Mouse (Mus musculus) liver, embryonic 16.5 days (tissue): ENCODE results near the gene Csde1. TPM values are rescaled to one million over a fixed set of nuclear protein-coding genes. Genes with fewer than 3 reads are reported as not detected.

ENCODE experiments used
- ATAC-seq: fragments of 200-750 bp; cut with Nextera tagmentation; 2 replicates; pipeline ENCODE4 v1.8.0; 2017; ENCODE audit warnings: low read depth, mild to moderate bottlenecking, moderate number of reproducible peaks, moderate library complexity
- H3K27ac ChIP-seq: fragments of 300-500 bp; sonication (generic); 2 replicates; pipeline ENCODE4 v1.5.1; 2014; ENCODE audit warnings: mild to moderate bottlenecking, low read length
- H3K27me3 ChIP-seq: fragments of 300-500 bp; sonication (generic); 2 replicates; pipeline ENCODE4 v1.6.1; 2014; ENCODE audit warnings: low read depth, low read length, mixed read lengths; ENCODE audit not compliant: control insufficient read depth, insufficient read depth
- H3K36me3 ChIP-seq: fragments of 300-500 bp; sonication (generic); 2 replicates; pipeline ENCODE4 v1.6.1; 2014; ENCODE audit warnings: mild to moderate bottlenecking; ENCODE audit not compliant: control insufficient read depth, insufficient read depth
- H3K4me1 ChIP-seq: fragments of 300-500 bp; sonication (generic); 2 replicates; pipeline ENCODE4 v1.6.1; 2014; ENCODE audit warnings: low read depth, low read length, mixed read lengths; ENCODE audit not compliant: control insufficient read depth
- H3K4me2 ChIP-seq: fragments of 300-500 bp; sonication (generic); 2 replicates; pipeline ENCODE4 v1.6.1; 2014; ENCODE audit warnings: low read depth, low read length, mixed read lengths
- H3K4me3 ChIP-seq: fragments of 300-500 bp; sonication (generic); 2 replicates; pipeline ENCODE4 v1.5.1; 2014; ENCODE audit warnings: low read depth, mild to moderate bottlenecking, low read length
- H3K9ac ChIP-seq: fragments of 300-500 bp; sonication (generic); 2 replicates; pipeline ENCODE4 v1.6.1; 2014; ENCODE audit warnings: low read depth, low read length
- H3K9me3 ChIP-seq: fragments of 300-500 bp; sonication (generic); replicated peaks from 2 replicates; pipeline ENCODE4 v1.6.1; 2016; ENCODE audit warnings: low read length; ENCODE audit not compliant: control insufficient read depth
- WGBS: fragments of 180-500 bp; shearing (Covaris S2); extraction: QIAGEN DNeasy Blood & Tissue Kit; methylation state at CpG from one replicate; pipeline ENCODE4 v1.1.7; 2014; ENCODE audit not compliant: insufficient replicate concordance; 5-methylcytosine and 5-hydroxymethylcytosine counted together
- polyA plus RNA-seq: library from polyadenylated mRNA; unstranded; fragments of >200 nt; fragmentation: Nextera tagmentation; extraction: Ambion mirVana; gene quantifications from 2 replicates; pipeline ENCODE4 v1.2.1, GENCODE M21; 2015

The Csde1 gene
- polyA plus RNA-seq, 1 experiment from 2014 or later: 97.8 TPM

DNA sequence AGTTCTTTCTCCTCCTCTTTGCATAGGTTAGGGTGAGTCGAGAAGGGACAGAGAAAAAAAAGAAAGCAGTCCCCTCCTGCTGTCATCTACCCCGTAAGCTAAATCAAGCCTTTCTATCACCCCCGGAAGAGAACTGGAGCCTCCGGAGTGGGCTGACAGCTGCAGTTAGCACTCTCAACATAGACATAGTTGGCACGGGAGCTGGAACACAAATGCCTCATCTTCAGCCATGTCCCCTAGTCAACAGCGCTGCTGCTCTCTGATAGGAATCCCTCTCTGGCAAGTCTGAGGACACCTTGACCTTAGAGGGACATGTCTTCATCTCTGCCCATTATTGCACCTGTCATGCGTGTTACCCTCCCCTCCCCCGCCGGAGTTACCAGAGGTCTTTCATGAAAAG, 59.1 kb downstream of the Csde1 start:
- Histone ChIP-seq H3K36me3 (no peaks in the 10 kb centered on the region), H3K4me2 (no peak overlapping the region), H3K4me3 (no peak overlapping the region), H3K9ac (no peak overlapping the region), H3K27ac (no peak overlapping the region), H3K4me1 (no peaks in the 10 kb centered on the region), H3K27me3 (no peaks in the 10 kb centered on the region), H3K9me3 (no peaks in the 10 kb centered on the region)
- WGBS: 77% methylated on average over 9 of the region's 9 CpGs
- no peak for ATAC-seq

DNA sequence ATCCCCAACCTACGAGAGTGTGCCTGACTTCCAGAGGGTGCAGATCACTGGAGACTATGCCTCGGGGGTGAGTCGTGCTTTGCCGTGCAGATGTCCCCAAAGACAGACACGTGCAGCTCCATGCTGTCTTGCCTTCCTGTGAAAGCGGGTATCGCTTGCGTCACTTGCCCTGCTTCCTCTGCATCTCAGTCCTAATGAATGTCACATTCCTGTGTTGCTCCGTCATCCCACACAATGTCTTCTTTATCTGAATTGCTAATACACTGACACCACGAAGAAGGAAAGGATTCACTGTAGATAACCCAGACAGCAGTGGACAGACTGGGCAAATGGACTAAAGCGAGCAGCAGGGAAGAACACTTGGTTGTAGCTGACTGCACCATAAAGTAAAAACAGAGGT, 60.8 kb downstream of the Csde1 start:
- Histone ChIP-seq H3K4me1 (no peaks in the 10 kb centered on the region), H3K9me3 (no peaks in the 10 kb centered on the region), H3K4me2 (no peak overlapping the region), H3K9ac (no peak overlapping the region), H3K4me3 (no peak overlapping the region), H3K36me3 (no peaks in the 10 kb centered on the region), H3K27ac (no peak overlapping the region), H3K27me3 (no peaks in the 10 kb centered on the region)
- whole genome bisulfite sequencing: 63% methylated on average over 11 of the region's 11 CpGs
- ATAC-seq: no peak

DNA sequence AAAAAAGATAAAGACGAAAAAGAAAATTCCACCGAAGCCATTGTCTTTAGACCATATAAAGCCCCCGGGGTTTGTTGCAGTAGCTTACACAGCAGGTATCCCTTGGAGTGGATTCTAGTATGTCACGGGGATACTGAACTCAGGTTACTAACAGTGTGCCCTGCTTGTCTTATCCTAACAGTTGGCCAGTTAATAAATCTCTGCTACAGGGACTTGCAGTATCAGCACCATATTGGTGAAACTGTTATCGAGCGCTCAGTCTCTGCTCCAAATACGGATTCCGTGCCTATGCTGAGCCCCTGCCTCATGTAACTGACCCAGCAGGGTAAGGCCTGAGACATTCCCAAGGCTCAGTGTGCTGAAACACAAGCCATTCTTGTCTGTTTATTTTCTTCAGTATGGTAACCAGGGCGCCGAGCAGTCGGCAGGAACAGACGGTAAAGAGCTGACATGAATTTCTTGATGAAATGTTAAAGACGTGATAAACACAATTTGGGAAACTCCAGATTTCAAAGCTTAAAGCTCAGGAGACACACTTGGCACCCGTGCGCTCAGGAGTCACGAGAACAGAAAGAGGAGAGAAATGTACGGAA, 61.7 kb downstream of the Csde1 start:
- ATAC-seq: no peak
- Histone ChIP-seq H3K4me1 (no peaks in the 10 kb centered on the region), H3K9me3 (no peaks in the 10 kb centered on the region), H3K27me3 (no peaks in the 10 kb centered on the region), H3K27ac (no peak overlapping the region), H3K4me2 (no peak overlapping the region), H3K4me3 (no peak overlapping the region), H3K9ac (no peak overlapping the region), H3K36me3 (no peaks in the 10 kb centered on the region)
- WGBS: 76% methylated on average over 17 of the region's 17 CpGs

DNA sequence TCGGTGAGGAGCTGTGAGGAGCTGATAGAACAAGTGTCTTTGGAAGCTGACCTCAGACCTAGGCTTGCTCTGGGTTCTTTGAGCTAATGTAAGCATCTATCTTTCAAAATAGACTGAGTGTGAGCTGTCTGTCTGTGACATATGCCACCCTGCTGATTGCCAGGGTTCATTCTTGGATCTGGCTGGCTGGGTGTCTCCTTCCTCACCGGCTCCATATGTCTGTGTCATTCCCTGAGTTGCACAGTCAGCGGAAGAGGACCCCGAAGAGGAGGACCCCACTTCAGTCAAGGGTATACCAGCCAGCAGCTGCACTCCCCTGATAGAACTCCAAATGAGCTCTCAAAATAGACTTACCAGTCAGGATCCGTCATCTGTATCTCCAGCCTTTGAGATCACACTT, 62.5 kb downstream of the Csde1 start:
- Histone ChIP-seq H3K36me3 (no peaks in the 10 kb centered on the region), H3K4me3 (no peak overlapping the region), H3K27ac (no peak overlapping the region), H3K9me3 (no peaks in the 10 kb centered on the region), H3K27me3 (no peaks in the 10 kb centered on the region), H3K9ac (no peak overlapping the region), H3K4me2 (no peak overlapping the region), H3K4me1 (no peaks in the 10 kb centered on the region)
- WGBS: 69% methylated on average over 5 of the region's 5 CpGs
- ATAC-seq: no peak

DNA sequence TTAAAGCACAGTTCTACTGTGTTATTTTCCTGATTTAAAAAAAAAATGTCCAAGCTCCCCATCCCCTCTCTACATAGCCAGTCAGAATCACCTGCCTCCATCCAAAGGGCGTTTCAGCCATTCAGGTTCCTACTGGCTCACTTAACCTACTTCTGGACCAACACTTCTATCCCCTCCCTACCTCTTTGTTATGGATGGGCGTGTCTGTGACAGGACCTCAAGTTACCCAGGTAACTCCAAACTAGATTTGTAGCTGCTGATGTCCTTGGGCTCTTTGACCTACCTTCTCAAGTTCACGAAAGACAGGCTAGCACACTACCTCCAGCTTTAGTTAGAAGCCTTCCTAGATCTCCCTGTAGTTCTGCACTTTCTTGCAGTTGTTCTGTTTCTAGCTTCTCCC, 65.8 kb downstream of the Csde1 start:
- no peak for ATAC-seq
- no peak overlapping the region for H3K27ac ChIP-seq
- no peaks in the 10 kb centered on the region for H3K36me3 ChIP-seq
- no peak overlapping the region for H3K4me2 ChIP-seq
- H3K9ac ChIP-seq: no peak overlapping the region
- 63% methylated on average over 3 of the region's 3 CpGs for WGBS
- H3K9me3 ChIP-seq: no peaks in the 10 kb centered on the region
- no peak overlapping the region for H3K4me3 ChIP-seq
- no peaks in the 10 kb centered on the region for H3K4me1 ChIP-seq
- H3K27me3 ChIP-seq: no peaks in the 10 kb centered on the region; the same call in 1 of the 2 replicates

DNA sequence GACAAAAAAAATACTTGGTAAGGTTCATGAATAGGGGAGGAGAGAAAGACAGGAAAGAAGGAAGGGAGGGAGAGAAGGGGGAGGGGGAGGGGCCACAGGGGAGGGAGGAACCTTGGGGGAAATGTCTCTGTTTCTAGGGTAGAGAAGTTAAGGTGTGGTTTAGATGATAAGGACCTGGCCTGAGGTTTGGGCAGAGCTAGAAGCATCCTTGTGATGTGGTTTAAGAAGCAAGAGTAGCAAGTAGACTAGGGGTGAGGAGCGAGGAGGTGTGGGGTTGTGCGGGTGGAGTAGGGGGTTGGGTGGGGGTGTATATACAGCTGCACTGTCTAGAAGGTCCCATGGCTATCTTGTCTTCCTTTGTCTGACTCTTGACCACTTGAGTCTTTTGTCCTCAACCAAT, 71.5 kb downstream of the Csde1 start:
- H3K4me2 ChIP-seq: no peak overlapping the region
- H3K4me3 ChIP-seq: no peak overlapping the region
- no peaks in the 10 kb centered on the region for H3K4me1 ChIP-seq
- H3K27ac ChIP-seq: no peak overlapping the region
- H3K27me3 ChIP-seq: no peaks in the 10 kb centered on the region; the same call in 1 of the 2 replicates
- no peak overlapping the region for H3K9ac ChIP-seq
- WGBS: 51% methylated on average over 2 of the region's 2 CpGs
- no peak for ATAC-seq
- no peaks in the 10 kb centered on the region for H3K36me3 ChIP-seq
- no peaks in the 10 kb centered on the region for H3K9me3 ChIP-seq

DNA sequence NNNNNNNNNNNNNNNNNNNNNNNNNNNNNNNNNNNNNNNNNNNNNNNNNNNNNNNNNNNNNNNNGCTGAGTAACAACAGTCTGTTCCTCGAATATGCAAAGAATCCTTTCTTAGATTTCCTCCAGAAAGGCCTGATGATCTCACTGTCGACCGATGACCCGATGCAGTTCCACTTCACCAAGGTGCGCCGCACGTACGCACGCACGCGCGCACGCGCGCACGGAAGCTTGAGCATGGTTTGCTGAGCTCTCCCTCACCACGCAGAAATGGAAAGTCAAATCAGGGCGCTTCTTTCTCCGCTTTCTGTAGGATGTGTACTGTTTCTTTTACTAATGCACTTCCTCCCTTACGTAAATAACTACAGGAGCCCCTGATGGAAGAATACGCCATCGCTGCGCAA, 78.4 kb downstream of the Csde1 start:
- no peaks in the 10 kb centered on the region for H3K36me3 ChIP-seq
- no peak overlapping the region for H3K4me3 ChIP-seq
- no peaks in the 10 kb centered on the region; the same call in 1 of the 2 replicates for H3K27me3 ChIP-seq
- H3K9ac ChIP-seq: no peak overlapping the region
- H3K9me3 ChIP-seq: no peaks in the 10 kb centered on the region
- ATAC-seq: no peak
- H3K4me2 ChIP-seq: no peak overlapping the region
- peaks cover 17% of the 10 kb centered on the region for H3K4me1 ChIP-seq
- WGBS: 75% methylated on average over 23 of the region's 23 CpGs
- H3K27ac ChIP-seq: no peak overlapping the region

DNA sequence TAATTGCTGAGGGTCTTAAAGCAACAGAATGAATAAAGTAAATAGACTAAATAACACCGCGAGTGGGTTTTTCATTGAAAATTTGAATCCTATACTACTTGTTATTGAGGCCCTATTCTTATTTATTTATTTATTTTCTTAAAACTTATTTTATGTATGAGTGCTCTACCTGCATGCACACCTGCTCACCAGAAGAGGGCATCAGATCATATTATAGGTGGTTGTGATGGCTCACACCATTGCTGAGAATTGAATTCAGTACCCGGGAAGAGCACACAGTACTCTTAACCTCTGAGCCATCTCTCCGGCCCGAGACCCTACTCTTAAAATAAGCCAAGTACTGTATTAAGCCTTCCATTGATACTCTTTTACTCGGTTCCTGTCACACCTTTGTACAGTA, 79.4 kb downstream of the Csde1 start:
- H3K4me3 ChIP-seq: no peak overlapping the region
- H3K4me1 ChIP-seq: peaks cover 19% of the 10 kb centered on the region
- 59% methylated on average over 6 of the region's 6 CpGs for WGBS
- no peak for ATAC-seq
- no peak overlapping the region for H3K4me2 ChIP-seq
- no peaks in the 10 kb centered on the region for H3K36me3 ChIP-seq
- no peaks in the 10 kb centered on the region; the same call in 1 of the 2 replicates for H3K27me3 ChIP-seq
- no peak overlapping the region for H3K27ac ChIP-seq
- no peaks in the 10 kb centered on the region for H3K9me3 ChIP-seq
- no peak overlapping the region for H3K9ac ChIP-seq

DNA sequence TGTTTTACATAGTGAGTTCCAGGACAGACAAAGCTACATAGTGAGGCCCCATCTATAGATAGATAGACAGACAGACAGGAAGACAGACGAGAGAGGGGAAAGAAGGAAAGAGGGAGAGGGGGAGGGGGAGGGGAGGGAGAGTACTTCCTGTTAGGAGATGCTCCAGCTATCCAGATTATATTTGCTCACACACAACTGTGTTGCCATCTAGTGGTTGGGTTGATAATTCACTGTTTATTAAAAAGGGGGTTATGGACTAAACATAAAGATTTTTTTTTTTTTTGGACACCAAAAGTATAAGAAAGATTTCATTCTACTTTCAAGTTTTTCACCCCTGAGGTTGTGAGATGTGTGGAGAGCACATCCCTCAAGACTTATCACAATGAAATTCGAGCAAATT, 80.5 kb downstream of the Csde1 start:
- Histone ChIP-seq H3K27ac (no peak overlapping the region), H3K4me2 (no peak overlapping the region), H3K4me1 (peaks cover 19% of the 10 kb centered on the region), H3K36me3 (no peaks in the 10 kb centered on the region), H3K27me3 (no peaks in the 10 kb centered on the region; the same call in 1 of the 2 replicates), H3K9me3 (no peaks in the 10 kb centered on the region), H3K4me3 (no peak overlapping the region), H3K9ac (no peak overlapping the region)
- 38% methylated on average over 2 of the region's 2 CpGs for WGBS
- no peak for ATAC-seq
